Mouse (Mus musculus) MEL (cell line): Measurements from ENCODE around the gene Kifc1. TPM values are rescaled to one million over a fixed set of nuclear protein-coding genes. Genes with fewer than 3 reads are reported as not detected.

Experiments
- DNase-seq: peaks from one replicate; pipeline ENCODE4 v3.0.0; 2011; ENCODE audit warnings: low read depth, low spot score
- H3K27ac ChIP-seq: 2 replicates; pipeline ENCODE4 v1.5.1; 2012; ENCODE audit warnings: low read depth, mild to moderate bottlenecking, control low read depth, low read length, moderate library complexity; ENCODE audit not compliant: control insufficient read depth
- H3K27me3 ChIP-seq, 2 experiments: fragments of 150-350 bp in 1 of 2; sonication (generic) in 1 of 2; 2 replicates each; pipeline ENCODE4 v1.6.1; 2012; ENCODE audit warnings: low read length in 2 of 2, mild to moderate bottlenecking in 2 of 2, improper control_type of control experiment in 1 of 2, moderate library complexity in 1 of 2; ENCODE audit not compliant: insufficient read depth in 2 of 2, control insufficient read depth in 1 of 2
- H3K36me3 ChIP-seq, 2 experiments: 2 replicates each; pipeline ENCODE4 v1.6.1; 2012 to 2014; ENCODE audit warnings: low read length in 2 of 2, improper control_type of control experiment in 1 of 2, inconsistent platforms in 1 of 2, mild to moderate bottlenecking in 1 of 2; ENCODE audit not compliant: insufficient read depth in 2 of 2, control insufficient read depth in 1 of 2
- H3K4me1 ChIP-seq, 2 experiments: fragments of 150-350 bp in 1 of 2; sonication (generic) in 1 of 2; 2 replicates each; pipeline ENCODE4 v1.6.1; 2012; ENCODE audit warnings: low read length in 2 of 2, improper control_type of control experiment in 1 of 2, mild to moderate bottlenecking in 1 of 2; ENCODE audit not compliant: insufficient read depth in 2 of 2, control insufficient read depth in 1 of 2
- H3K4me3 ChIP-seq, 2 experiments: fragments of 150-350 bp in 1 of 2; sonication (generic) in 1 of 2; 2 replicates each; pipeline ENCODE4 v1.5.1; 2012; ENCODE audit warnings: low read depth in 2 of 2, low read length in 2 of 2, mild to moderate bottlenecking in 2 of 2, moderate library complexity in 2 of 2, control low read depth in 1 of 2, improper control_type of control experiment in 1 of 2; ENCODE audit not compliant: control insufficient read depth in 1 of 2, insufficient read depth in 1 of 2
- H3K79me2 ChIP-seq: 2 replicates; pipeline ENCODE4 v1.6.1; 2012; ENCODE audit warnings: mild to moderate bottlenecking, low read length, moderate library complexity; ENCODE audit not compliant: control insufficient read depth, poor library complexity, insufficient read depth
- H3K9ac ChIP-seq: 2 replicates; pipeline ENCODE4 v1.6.1; 2012; ENCODE audit warnings: low read depth, mild to moderate bottlenecking, control low read depth, low read length, moderate library complexity; ENCODE audit not compliant: control insufficient read depth, poor library complexity, severe bottlenecking
- H3K9me3 ChIP-seq: fragments of 150-350 bp; sonication (generic); replicated peaks from 2 replicates; pipeline ENCODE4 v1.6.1; 2012; ENCODE audit warnings: mild to moderate bottlenecking, low read length, improper control_type of control experiment, moderate library complexity; ENCODE audit not compliant: insufficient read depth
- BHLHE40 ChIP-seq: IDR thresholded peaks from 2 replicates; pipeline ENCODE4 v1.6.1; 2012; ENCODE audit warnings: low read depth, mild to moderate bottlenecking, inconsistent platforms, low read length, improper control_type of control experiment, borderline replicate concordance
- CHD2 ChIP-seq: IDR thresholded peaks from 2 replicates; pipeline ENCODE4 v1.6.1; 2011; ENCODE audit warnings: low read length, improper control_type of control experiment
- CTCF ChIP-seq, 3 experiments: IDR thresholded peaks in 2 of 3; conservative IDR thresholded peaks in 1 of 3; 2 replicates each; pipeline ENCODE4 v1.5.1; 2011 to 2012; ENCODE audit warnings: low read length in 3 of 3, low read depth in 2 of 3, mild to moderate bottlenecking in 2 of 3, improper control_type of control experiment in 1 of 3, inconsistent platforms in 1 of 3, mixed read lengths in 1 of 3, moderate library complexity in 1 of 3; ENCODE audit not compliant: control insufficient read depth in 1 of 3, insufficient read depth in 1 of 3, poor library complexity in 1 of 3, severe bottlenecking in 1 of 3
- E2F4 ChIP-seq: IDR thresholded peaks from 2 replicates; pipeline ENCODE4 v1.6.1; 2011; ENCODE audit warnings: low read depth, low read length, improper control_type of control experiment, borderline replicate concordance
- ELF1 ChIP-seq: IDR thresholded peaks from 2 replicates; pipeline ENCODE4 v1.6.1; 2014; ENCODE audit warnings: low read depth, mild to moderate bottlenecking, inconsistent platforms, low read length, improper control_type of control experiment, moderate library complexity
- EP300 ChIP-seq, 2 experiments: IDR thresholded peaks; 2 replicates each; pipeline ENCODE4 v1.6.1; 2011; ENCODE audit warnings: improper control_type of control experiment in 2 of 2, low read length in 2 of 2, low read depth in 1 of 2, mild to moderate bottlenecking in 1 of 2
- ETS1 ChIP-seq: IDR thresholded peaks from 2 replicates; pipeline ENCODE4 v1.6.1; 2012; ENCODE audit warnings: low read depth, mild to moderate bottlenecking, inconsistent platforms, low read length, improper control_type of control experiment, moderate library complexity
- GABPA ChIP-seq: IDR thresholded peaks from 2 replicates; pipeline ENCODE4 v1.6.1; 2012; ENCODE audit warnings: low read depth, mild to moderate bottlenecking, inconsistent platforms, low read length, improper control_type of control experiment, moderate library complexity
- GATA1 ChIP-seq: IDR thresholded peaks from 2 replicates; pipeline ENCODE4 v1.6.1; 2011; ENCODE audit warnings: low read depth, low read length, improper control_type of control experiment
- HCFC1 ChIP-seq: IDR thresholded peaks from 2 replicates; pipeline ENCODE4 v1.6.1; 2012; ENCODE audit warnings: low read depth, mild to moderate bottlenecking, inconsistent platforms, low read length, improper control_type of control experiment, moderate library complexity
- JUND ChIP-seq: IDR thresholded peaks from 2 replicates; pipeline ENCODE4 v1.6.1; 2011; ENCODE audit warnings: low read depth, mild to moderate bottlenecking, improper control_type of control experiment, low read length
- KAT2A ChIP-seq: conservative IDR thresholded peaks from 2 replicates; pipeline ENCODE4 v1.6.1; 2012; ENCODE audit warnings: low read depth, low read length, improper control_type of control experiment, inconsistent platforms
- MAFK ChIP-seq: IDR thresholded peaks from 2 replicates; pipeline ENCODE4 v1.6.1; 2011; ENCODE audit warnings: low read depth, mild to moderate bottlenecking, low read length, improper control_type of control experiment, borderline replicate concordance
- MAZ ChIP-seq: IDR thresholded peaks from 2 replicates; pipeline ENCODE4 v1.6.1; 2012; ENCODE audit warnings: low read depth, mild to moderate bottlenecking, inconsistent platforms, low read length, improper control_type of control experiment
- MEF2A ChIP-seq: IDR thresholded peaks from 2 replicates; pipeline ENCODE4 v1.6.1; 2014; ENCODE audit warnings: low read depth, mild to moderate bottlenecking, inconsistent platforms, low read length, improper control_type of control experiment; ENCODE audit not compliant: poor library complexity, insufficient replicate concordance, severe bottlenecking; ENCODE audit errors: extremely low read depth
- MXI1 ChIP-seq: IDR thresholded peaks from 2 replicates; pipeline ENCODE4 v1.6.1; 2011; ENCODE audit warnings: mild to moderate bottlenecking, low read depth, low read length, improper control_type of control experiment
- MYB ChIP-seq: IDR thresholded peaks from 2 replicates; pipeline ENCODE4 v1.6.1; 2011; ENCODE audit warnings: mild to moderate bottlenecking, low read depth, low read length, improper control_type of control experiment
- NELFE ChIP-seq: IDR thresholded peaks from 2 replicates; pipeline ENCODE4 v1.6.1; 2011; ENCODE audit warnings: low read depth, low read length, improper control_type of control experiment
- POLR2A ChIP-seq, 2 experiments: IDR thresholded peaks; 2 replicates each; pipeline ENCODE4 v1.6.1; 2011 to 2012; ENCODE audit warnings: low read length in 2 of 2, mild to moderate bottlenecking in 2 of 2, control low read depth in 1 of 2, improper control_type of control experiment in 1 of 2, low read depth in 1 of 2, moderate library complexity in 1 of 2; ENCODE audit not compliant: control insufficient read depth in 1 of 2, insufficient read depth in 1 of 2, poor library complexity in 1 of 2
- POLR2AphosphoS2 ChIP-seq: IDR thresholded peaks from 2 replicates; pipeline ENCODE4 v1.6.1; 2011; ENCODE audit warnings: low read length, improper control_type of control experiment
- POLR2AphosphoS5 ChIP-seq: IDR thresholded peaks from 2 replicates; pipeline ENCODE4 v1.6.1; 2012; ENCODE audit warnings: low read depth, borderline replicate concordance, mild to moderate bottlenecking, inconsistent platforms, low read length, moderate library complexity, mixed read lengths
- RAD21 ChIP-seq: IDR thresholded peaks from 2 replicates; pipeline ENCODE4 v1.6.1; 2011; ENCODE audit warnings: mild to moderate bottlenecking, low read depth, low read length, improper control_type of control experiment
- RCOR1 ChIP-seq: IDR thresholded peaks from 2 replicates; pipeline ENCODE4 v1.6.1; 2012; ENCODE audit warnings: low read depth, mild to moderate bottlenecking, inconsistent platforms, low read length, improper control_type of control experiment
- SIN3A ChIP-seq: IDR thresholded peaks from 2 replicates; pipeline ENCODE4 v1.6.1; 2012; ENCODE audit warnings: low read length, improper control_type of control experiment, inconsistent platforms
- SMC3 ChIP-seq: IDR thresholded peaks from 2 replicates; pipeline ENCODE4 v1.6.1; 2011; ENCODE audit warnings: low read depth, low read length, improper control_type of control experiment
- TAL1 ChIP-seq: IDR thresholded peaks from 2 replicates; pipeline ENCODE4 v1.6.1; 2012; ENCODE audit warnings: mild to moderate bottlenecking, inconsistent platforms, low read length, moderate library complexity, mixed read lengths
- TBP ChIP-seq: IDR thresholded peaks from 2 replicates; pipeline ENCODE4 v1.8.0; 2011; ENCODE audit warnings: low read depth, low read length, improper control_type of control experiment
- TCF12 ChIP-seq: IDR thresholded peaks from 2 replicates; pipeline ENCODE4 v1.6.1; 2014; ENCODE audit warnings: low read depth, mild to moderate bottlenecking, inconsistent platforms, low read length, improper control_type of control experiment, moderate library complexity
- UBTF ChIP-seq: IDR thresholded peaks from 2 replicates; pipeline ENCODE4 v1.6.1; 2012; ENCODE audit warnings: low read depth, mild to moderate bottlenecking, inconsistent platforms, low read length, improper control_type of control experiment, moderate library complexity, borderline replicate concordance; ENCODE audit not compliant: insufficient read depth
- USF1 ChIP-seq: IDR thresholded peaks from 2 replicates; pipeline ENCODE4 v1.6.1; 2014; ENCODE audit warnings: low read depth, mild to moderate bottlenecking, inconsistent platforms, low read length, improper control_type of control experiment, moderate library complexity
- USF2 ChIP-seq, 2 experiments: IDR thresholded peaks; 2 replicates each; pipeline ENCODE4 v1.6.1; 2011 to 2012; ENCODE audit warnings: improper control_type of control experiment in 2 of 2, low read length in 2 of 2, borderline replicate concordance in 1 of 2, inconsistent platforms in 1 of 2, low read depth in 1 of 2, mild to moderate bottlenecking in 1 of 2; ENCODE audit not compliant: insufficient read depth in 1 of 2
- ZC3H11A ChIP-seq: IDR thresholded peaks from 2 replicates; pipeline ENCODE4 v1.6.1; 2012; ENCODE audit warnings: low read depth, mild to moderate bottlenecking, inconsistent platforms, low read length, improper control_type of control experiment
- ZKSCAN1 ChIP-seq: IDR thresholded peaks from 2 replicates; pipeline ENCODE4 v1.6.1; 2012; ENCODE audit warnings: low read depth, mild to moderate bottlenecking, inconsistent platforms, low read length, improper control_type of control experiment, moderate library complexity
- ZMIZ1 ChIP-seq: IDR thresholded peaks from 2 replicates; pipeline ENCODE4 v1.6.1; 2012; ENCODE audit warnings: low read depth, mild to moderate bottlenecking, inconsistent platforms, low read length, improper control_type of control experiment, moderate library complexity
- ZNF384 ChIP-seq: IDR thresholded peaks from 2 replicates; pipeline ENCODE4 v1.6.1; 2012; ENCODE audit warnings: low read depth, mild to moderate bottlenecking, inconsistent platforms, low read length, improper control_type of control experiment
- polyA plus RNA-seq, 2 experiments: library from polyadenylated mRNA; stranded (reverse) in 1 of 2; unstranded in 1 of 2; fragments of >175 nt in 1 of 2; fragments of >200 nt in 1 of 2; gene quantifications; 2 replicates each; pipeline versions ENCODE4 v1.2.1 to v1.2.4; 2012; ENCODE audit warnings: low replicate concordance in 2 of 2, low read depth in 1 of 2; ENCODE audit not compliant: insufficient read length in 2 of 2, insufficient read depth in 1 of 2, missing spikeins in 1 of 2
- total RNA-seq: library from RNA; depleted of rRNA; stranded (reverse); fragments of 300-350 nt; gene quantifications from 2 replicates; pipeline ENCODE4 v1.2.3, GENCODE M21; 2012

Gene Kifc1
- total and polyA plus RNA-seq, 3 experiments = 17.1 to 53.5 TPM; not detected in 1

DNA sequence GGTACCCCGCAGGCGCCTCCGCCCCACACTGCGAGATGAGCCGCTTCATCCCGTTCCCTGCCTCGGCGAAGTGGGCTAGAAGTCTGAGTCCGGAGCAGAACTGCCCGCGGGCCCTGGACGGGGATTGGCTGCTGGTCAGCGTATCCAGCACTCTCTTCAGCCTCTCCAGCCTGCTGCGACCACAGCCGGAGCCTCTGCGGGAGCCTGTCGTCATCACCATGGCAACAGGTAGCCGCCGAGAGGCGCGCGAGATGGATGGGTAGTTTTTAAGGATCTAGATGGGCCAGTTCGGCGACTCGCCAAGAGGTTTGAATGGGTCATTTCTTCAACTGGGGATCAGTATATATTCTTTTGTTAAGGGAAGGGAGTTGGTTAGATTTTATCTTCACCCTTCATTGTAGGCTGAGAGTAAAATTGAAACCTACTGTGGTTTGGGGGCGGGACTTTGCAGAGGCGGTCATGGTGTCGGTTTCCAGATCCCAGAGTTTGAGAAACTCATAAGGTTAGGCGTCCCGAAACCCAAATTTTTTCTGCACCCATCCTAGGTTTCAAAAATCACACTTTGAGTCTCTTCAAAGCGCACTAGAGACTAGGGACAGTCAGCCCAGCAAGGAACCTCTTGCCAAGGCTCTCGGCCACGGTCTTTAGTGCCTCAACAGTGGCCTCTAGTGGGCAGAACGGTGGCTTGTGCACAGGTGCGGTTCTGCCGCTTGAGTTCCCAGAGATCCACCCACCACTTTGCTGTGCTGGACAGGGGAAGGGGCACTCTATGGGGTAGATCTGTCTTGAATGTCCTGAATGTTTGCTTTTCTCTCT lies 30.0 kb upstream of the Kifc1 start:
- H3K9me3 ChIP-seq = no peaks in the 10 kb centered on the region
- peak overlapping the region; percentile 66 for H3K27ac ChIP-seq
- H3K79me2 ChIP-seq = peaks cover 8% of the 10 kb centered on the region
- peak overlapping the region; percentile 73 for H3K9ac ChIP-seq
- H3K4me3 ChIP-seq = peak overlapping the region; percentile 77 to 81
- no peaks in the 10 kb centered on the region for H3K27me3 ChIP-seq
- peaks cover 2 to 27% of the 10 kb centered on the region in 2 experiments for H3K4me1 ChIP-seq
- DNase-seq = peak; percentile 88
- H3K36me3 ChIP-seq = peaks cover 0 to 8% of the 10 kb centered on the region in 2 experiments; a peak in 2 of 4 replicates
- TF ChIP-seq MXI1 (peak; percentile 81), KAT2A (peak; percentile 38; the same call in 1 of the 2 replicates), USF1 (no peak), NELFE (no peak), HCFC1 (peak; percentile 48; the same call in 1 of the 2 replicates), SIN3A (peak; percentile 82), USF2 (IDR thresholded peaks at IDR 0.05; ENCODE audit: borderline replicate concordance in 1 of 2, insufficient read depth in 1 of 2, low read depth in 1 of 2, low read length in 2 of 2) (no peak), RCOR1 (no peak), MAFK (no peak), BHLHE40 (no peak), TAL1 (no peak), MYB (no peak), JUND (0 out of 2 replicates have a peak, but pooled peaks have one; percentile 47), TBP (0 out of 2 replicates have a peak, but pooled peaks have one; percentile 1), EP300 (IDR thresholded peaks at IDR 0.05; ENCODE audit: low read depth in 1 of 2, low read length in 2 of 2) (peak in 1 of 2 experiments; percentile 27; a peak in 1 of 4 replicates), ZKSCAN1 (no peak), TCF12 (peak; percentile 24; the same call in 1 of the 2 replicates), MEF2A (no peak), POLR2A (IDR thresholded peaks at IDR 0.05; ENCODE audit: control insufficient read depth in 1 of 2, insufficient read depth in 1 of 2, low read depth in 1 of 2, low read length in 2 of 2, poor library complexity in 1 of 2) (no peak), SMC3 (peak; percentile 68), CTCF (IDR thresholded peaks at IDR 0.05 in 2 of 3, conservative IDR thresholded peaks at IDR 0.05 in 1 of 3; ENCODE audit: control insufficient read depth in 1 of 3, insufficient read depth in 1 of 3, low read depth in 2 of 3, low read length in 3 of 3, poor library complexity in 1 of 3, severe bottlenecking in 1 of 3) (peak; percentile 86 to 90 (median 89)), CHD2 (no peak), GATA1 (no peak), ZMIZ1 (no peak), UBTF (no peak), POLR2AphosphoS2 (no peak), ZNF384 (peak; percentile 17; the same call in 1 of the 2 replicates), POLR2AphosphoS5 (no peak), RAD21 (peak; percentile 66), MAZ (0 out of 2 replicates have a peak, but pooled peaks have one; percentile 39), GABPA (no peak), ETS1 (peak; percentile 42; the same call in 1 of the 2 replicates), E2F4 (no peak), ZC3H11A (peak; percentile 31), ELF1 (no peak)
